Mouse (Mus musculus) liver, adult 2 months (tissue): ENCODE measurements around the gene Spin1. TPM values are rescaled to one million over a fixed set of nuclear protein-coding genes. Genes with fewer than 3 reads are reported as not detected.
"Not testable (repeated sequence)": the region's sequence is repeated elsewhere in the genome, so short reads cannot be mapped to it uniquely, and the experiment has no call there.

Source experiments
- DNase-seq: peaks from one replicate; pipeline ENCODE4 v3.0.0-alpha.2; 2011; ENCODE audit warnings: low read depth, low spot score; ENCODE audit errors: extremely low read depth
- H3K27ac ChIP-seq: fragments of 200-500 bp; replicated peaks from 2 replicates; pipeline ENCODE4 v1.5.1; 2012; ENCODE audit warnings: low read depth, mild to moderate bottlenecking, control low read depth, inconsistent platforms, low read length; ENCODE audit not compliant: insufficient read depth
- H3K27me3 ChIP-seq: fragments of 200-500 bp; 2 replicates; pipeline ENCODE4 v1.6.1; 2012; ENCODE audit warnings: mild to moderate bottlenecking, moderate library complexity, low read length, inconsistent platforms; ENCODE audit not compliant: control insufficient read depth, insufficient read depth
- H3K36me3 ChIP-seq: fragments of 200-500 bp; 2 replicates; pipeline ENCODE4 v1.6.1; 2012; ENCODE audit warnings: low read length, inconsistent platforms; ENCODE audit not compliant: control insufficient read depth, insufficient read depth
- H3K4me1 ChIP-seq: fragments of 200-500 bp; 2 replicates; pipeline ENCODE4 v1.6.1; 2011; ENCODE audit warnings: low read length; ENCODE audit not compliant: control insufficient read depth, insufficient read depth
- H3K4me3 ChIP-seq: fragments of 200-500 bp; 2 replicates; pipeline ENCODE4 v1.5.1; 2011; ENCODE audit warnings: low read depth, mild to moderate bottlenecking, control low read depth, low read length, moderate library complexity; ENCODE audit not compliant: insufficient read depth
- H3K79me2 ChIP-seq: fragments of 200-500 bp; 2 replicates; pipeline ENCODE4 v1.6.1; 2012; ENCODE audit warnings: inconsistent platforms, mild to moderate bottlenecking, low read length, moderate library complexity; ENCODE audit not compliant: control insufficient read depth, insufficient read depth
- H3K9ac ChIP-seq: fragments of 200-500 bp; 2 replicates; pipeline ENCODE4 v1.6.1; 2012; ENCODE audit warnings: low read depth, mild to moderate bottlenecking, control low read depth, inconsistent platforms, low read length
- CTCF ChIP-seq: fragments of 200-500 bp; IDR thresholded peaks from 2 replicates; pipeline ENCODE4 v1.5.1; 2011; ENCODE audit warnings: low read depth, low read length, control low read depth
- POLR2A ChIP-seq: fragments of 200-500 bp; IDR thresholded peaks from 2 replicates; pipeline ENCODE4 v1.6.1; 2011; ENCODE audit warnings: low read length, control low read depth; ENCODE audit not compliant: insufficient read depth; ENCODE audit errors: extremely low read depth
- WGBS: fragments of 180-500 bp; shearing (Covaris S2); methylation state at CpG from one replicate; pipeline ENCODE4 v1.1.7; 2018; 5-methylcytosine and 5-hydroxymethylcytosine counted together
- polyA plus RNA-seq: library from polyadenylated mRNA; depleted of rRNA; stranded (reverse); fragments of >200 nt; gene quantifications from 2 replicates; pipeline ENCODE4 v1.2.3, GENCODE M21; 2012
- total RNA-seq: library from RNA; depleted of rRNA; stranded (reverse); fragments of >200 nt; gene quantifications from 2 replicates; pipeline ENCODE4 v1.2.3, GENCODE M21; 2014

The Spin1 gene
- total and polyA plus RNA-seq, 2 experiments, result 17.1 to 39.5 TPM

- Histone ChIP-seq H3K36me3 (no peaks in the 10 kb centered on the region), H3K27me3 (no peaks in the 10 kb centered on the region), H3K4me3 (no peak overlapping the region), H3K4me1 (peaks cover 22% of the 10 kb centered on the region), H3K27ac (no peak overlapping the region), H3K9ac (no peak overlapping the region), H3K79me2 (peaks cover 54% of the 10 kb centered on the region)
- TF ChIP-seq POLR2A (no peak), CTCF (no peak)
- peak; percentile 29 for DNase-seq
- WGBS, result 94% methylated on average over 3 of the region's 3 CpGs
These were observed 5.4 kb downstream of the Spin1 start for GRCm38 (mm10) chr13:51105861-51106655.

DNA sequence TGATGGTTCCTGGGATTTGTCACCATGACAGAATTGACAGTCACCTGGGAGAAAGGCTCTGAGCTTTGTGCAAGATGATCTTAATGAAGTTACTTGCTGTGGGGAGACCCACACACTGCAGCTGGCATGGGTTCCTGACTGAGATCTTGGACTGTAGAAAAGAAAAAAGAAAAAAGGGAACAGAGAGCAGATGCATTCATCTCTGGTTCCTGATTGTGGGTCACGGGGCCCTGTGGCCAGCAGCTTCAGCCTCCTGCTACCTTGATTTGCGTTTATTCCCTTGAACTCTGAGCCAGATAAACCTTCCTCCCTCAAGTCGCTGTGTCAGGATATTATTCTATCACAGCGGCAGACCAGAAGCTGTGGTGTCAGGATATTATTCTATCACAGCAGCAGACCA is 6.1 kb downstream of the Spin1 start:
- 56% methylated on average over 4 of the region's 4 CpGs for WGBS
- H3K79me2 ChIP-seq, result peaks cover 54% of the 10 kb centered on the region
- no peak for TF ChIP-seq POLR2A
- TF ChIP-seq CTCF, result no peak
- H3K9ac ChIP-seq, result no peak overlapping the region
- H3K4me3 ChIP-seq, result no peak overlapping the region
- H3K27ac ChIP-seq, result no peak overlapping the region
- H3K36me3 ChIP-seq, result no peaks in the 10 kb centered on the region
- H3K27me3 ChIP-seq, result no peaks in the 10 kb centered on the region
- DNase-seq, result no peak
- peaks cover 23% of the 10 kb centered on the region for H3K4me1 ChIP-seq

DNA sequence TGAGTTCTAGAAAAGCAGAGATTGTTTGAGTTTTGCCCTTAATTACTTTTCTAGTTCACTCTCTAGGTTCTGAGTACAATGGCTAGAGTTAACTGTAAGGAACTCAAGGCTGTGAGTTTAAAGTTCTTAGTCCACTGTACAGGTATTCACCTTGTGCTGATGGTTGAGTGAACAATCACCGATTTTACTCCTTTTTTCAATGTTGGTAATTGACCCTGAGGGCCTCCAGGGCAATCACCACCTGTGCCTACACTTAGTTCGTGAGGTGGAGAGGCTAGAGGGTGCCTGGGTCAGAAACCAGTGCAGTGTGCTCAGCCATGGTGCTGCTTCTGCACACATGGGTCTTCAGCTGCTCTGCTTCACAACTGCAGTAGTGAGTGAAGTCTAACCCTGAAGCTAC is 8.8 kb downstream of the Spin1 start:
- Histone ChIP-seq H3K79me2 (peaks cover 68% of the 10 kb centered on the region), H3K27ac (no peak overlapping the region), H3K9ac (no peak overlapping the region), H3K4me1 (peaks cover 17% of the 10 kb centered on the region), H3K27me3 (no peaks in the 10 kb centered on the region), H3K4me3 (no peak overlapping the region), H3K36me3 (no peaks in the 10 kb centered on the region)
- peak; percentile 40 for DNase-seq
- 41% methylated on average over 2 of the region's 2 CpGs for WGBS
- no peak for TF ChIP-seq CTCF
- no peak for TF ChIP-seq POLR2A

DNA sequence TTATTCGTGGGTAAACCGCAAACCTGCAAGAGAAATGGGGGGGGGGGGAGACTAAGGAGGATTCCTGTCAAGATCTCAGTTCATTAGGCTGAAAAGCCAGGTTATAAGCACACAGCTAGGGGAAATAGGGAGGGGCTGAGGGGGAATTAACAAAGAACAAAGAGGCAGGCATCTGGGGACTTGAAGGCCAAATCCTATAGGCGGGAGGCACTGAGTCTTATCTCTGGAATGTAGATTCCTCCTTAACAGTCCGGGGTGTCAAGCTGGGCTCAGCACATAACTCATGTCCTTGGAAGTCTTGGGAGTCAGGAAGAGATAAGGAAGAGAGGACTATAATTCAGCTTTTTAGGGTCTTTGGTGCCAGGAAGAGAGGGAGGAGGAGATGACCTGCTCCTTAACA is 13.7 kb downstream of the Spin1 start:
- 57% methylated on average over 4 of the region's 4 CpGs for WGBS
- not testable (repeated sequence) for H3K4me3 ChIP-seq, H3K9ac ChIP-seq, H3K27me3 ChIP-seq, H3K27ac ChIP-seq, DNase-seq, H3K36me3 ChIP-seq
- Histone ChIP-seq H3K4me1 (peaks cover 31% of the 10 kb centered on the region), H3K79me2 (peaks cover 73% of the 10 kb centered on the region)

DNA sequence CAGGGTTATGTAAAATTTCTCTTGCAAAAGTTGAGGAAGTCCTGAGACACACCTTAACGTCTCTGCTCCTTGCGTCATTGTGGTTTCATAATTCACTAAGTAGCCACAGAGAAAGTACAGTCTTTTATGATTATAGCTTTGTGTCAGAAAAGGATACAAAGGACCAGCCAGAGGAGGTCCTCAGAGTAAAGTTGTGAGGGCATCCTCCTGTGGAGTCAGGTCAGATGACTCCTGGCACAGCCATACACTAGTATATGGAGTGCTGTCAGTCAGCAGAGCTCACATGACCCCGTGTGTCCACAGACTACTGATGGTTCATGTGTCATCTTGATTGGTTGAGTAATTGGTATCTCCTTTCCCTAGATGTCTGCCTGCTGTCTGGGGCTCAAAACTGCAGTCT is 15.1 kb downstream of the Spin1 start:
- 38% methylated on average over 3 of the region's 3 CpGs for WGBS

GRCm38 (mm10) chr13:51120734-51121133 is 20.1 kb downstream of the Spin1 start:
- Histone ChIP-seq H3K79me2 (peaks cover 74% of the 10 kb centered on the region), H3K4me3 (no peak overlapping the region), H3K27me3 (no peaks in the 10 kb centered on the region), H3K27ac (no peak overlapping the region), H3K4me1 (peaks cover 29% of the 10 kb centered on the region), H3K36me3 (peaks cover 5% of the 10 kb centered on the region), H3K9ac (no peak overlapping the region)
- no peak for TF ChIP-seq POLR2A
- TF ChIP-seq CTCF, result no peak
- WGBS, result 33% methylated on average over 4 of the region's 4 CpGs
- no peak for DNase-seq

More for the DNA sequence above, 15.1 kb downstream of the Spin1 start:
- peaks cover 25% of the 10 kb centered on the region for H3K4me1 ChIP-seq
- no peak overlapping the region for H3K9ac ChIP-seq
- H3K27me3 ChIP-seq, result no peaks in the 10 kb centered on the region
- no peak overlapping the region for H3K27ac ChIP-seq
- no peaks in the 10 kb centered on the region for H3K36me3 ChIP-seq
- no peak overlapping the region for H3K4me3 ChIP-seq
- DNase-seq, result peak; percentile 50
- TF ChIP-seq CTCF (no peak), POLR2A (no peak)
- peaks cover 71% of the 10 kb centered on the region for H3K79me2 ChIP-seq
